ENCODE assay signal across 8 mouse cellular contexts in genomic region chr9:107305601-107306542, GRCm38 (mm10). TPM values are rescaled to one million over a fixed set of nuclear protein-coding genes. Genes with fewer than 3 reads are reported as not detected.
DNase-seq lines count a peak whose midpoint lies in the region; ATAC-seq and TF ChIP-seq lines count a peak whose summit lies in the region.
"Had no signal": no experiment of that assay in that cellular context is flagged by ENCODE, and none has a peak within 500 bp of the region (broad histone marks: within the 10 kb centered on the region; RNA-seq: fewer than 3 reads in every experiment).

No protein-coding gene starts in this region.

- H3K27me3 ChIP-seq in CH12.LX (replicated peaks) = no peaks in the 10 kb centered on the region
- no peaks in the 10 kb centered on the region for H3K27me3 ChIP-seq in lung, embryonic 15.5 days

- no peak overlapping the region for H3K9ac ChIP-seq in CH12.LX (ENCODE audit: insufficient read depth, low read depth)
- H3K9ac ChIP-seq in lung, embryonic 15.5 days = no peak overlapping the region

- no peaks in the 10 kb centered on the region for H3K79me2 ChIP-seq in CH12.LX (replicated peaks; ENCODE audit: control insufficient read depth, extremely low read depth, insufficient read depth, poor library complexity, severe bottlenecking)

- WGBS in lung, embryonic 15.5 days = 37% methylated on average over 13 of the region's 13 CpGs

- ATAC-seq in inflammation-experienced regulatory T-cells, adult 6 months = peak; percentile 71
- no peak for ATAC-seq in lung, embryonic 15.5 days (ENCODE audit: borderline replicate concordance, extremely low read depth, low FRiP score, low TSS enrichment)
- ATAC-seq: midbrain, embryonic 16.5 days had no signal

- H3K4me3 ChIP-seq in CH12.LX (replicated peaks in 1 of 3; ENCODE audit: low read depth in 2 of 3, low read length in 2 of 3, poor library complexity in 1 of 3) = peak overlapping the region in 1 of 3 experiments; percentile 47
- H3K4me3 ChIP-seq in lung, embryonic 15.5 days = no peak overlapping the region

- no peak for TF ChIP-seq RAD21 in CH12.LX (IDR thresholded peaks at IDR 0.05; ENCODE audit: low read depth, low read length)

- DNase-seq in 416B (ENCODE audit: low read depth) (peak; percentile 56), CH12.LX (ENCODE audit: extremely low read depth) (peak; percentile 72)
- no peak for DNase-seq in embryo, embryonic 11 days
- no peak for DNase-seq in spleen, adult 12 weeks (ENCODE audit: low spot score)
- no peak for DNase-seq in cerebellum, adult 9-11 months

- TF ChIP-seq EP300 in CH12.LX (IDR thresholded peaks at IDR 0.05; ENCODE audit: low read length) = peak; percentile 37

- TF ChIP-seq CTCF in CH12.LX (conservative IDR thresholded peaks at IDR 0.05 in 1 of 2, IDR thresholded peaks at IDR 0.05 in 1 of 2; ENCODE audit: low read depth in 2 of 2, low read length in 2 of 2) = no peak

- H3K4me1 ChIP-seq in CH12.LX (ENCODE audit: control insufficient read depth in 1 of 2, insufficient read depth in 2 of 2) = peaks cover 53 to 76% of the 10 kb centered on the region in 2 experiments
- peaks cover 49% of the 10 kb centered on the region for H3K4me1 ChIP-seq in lung, embryonic 15.5 days

- H3K27ac ChIP-seq in CH12.LX (ENCODE audit: insufficient read depth, low read depth) = peak overlapping the region; percentile 54
- peak overlapping the region; percentile 92 for H3K27ac ChIP-seq in lung, embryonic 15.5 days

- dilution Hi-C loops in CH12.LX (cut with MboI; ENCODE audit: extremely low pct_ligation_motif_present, extremely low pct_unique_long_range_greater_than_20kb, low sequenced_read_pairs) = no loop called here

- H3K36me3 ChIP-seq in CH12.LX (replicated peaks in 1 of 2; ENCODE audit: control insufficient read depth in 1 of 2, insufficient read depth in 1 of 2, low read length in 1 of 2) = peaks cover 10 to 13% of the 10 kb centered on the region in 2 experiments
- peaks cover 8% of the 10 kb centered on the region; the same call in 1 of the 2 replicates for H3K36me3 ChIP-seq in lung, embryonic 15.5 days

- H3K9me3 ChIP-seq in CH12.LX (replicated peaks; ENCODE audit: low read length) = no peaks in the 10 kb centered on the region
- no peaks in the 10 kb centered on the region for H3K9me3 ChIP-seq in lung, embryonic 15.5 days

- TF ChIP-seq POLR2A in CH12.LX (IDR thresholded peaks at IDR 0.05; ENCODE audit: low read depth, low read length) = no peak

- H3K4me2 ChIP-seq in CH12.LX (ENCODE audit: insufficient read depth, low read depth, poor library complexity, severe bottlenecking) = peak overlapping the region; percentile 25; the same call in 1 of the 2 replicates
- H3K4me2 ChIP-seq in lung, embryonic 15.5 days = peak overlapping the region; percentile 29; the same call in 1 of the 2 replicates

- in situ Hi-C loops in CH12.LX (cut with MboI; ENCODE audit: low pct_ligation_motif_present, low pct_unique_long_range_greater_than_20kb, low sequenced_read_pairs) = no loop called here

TF ChIP-seq in CH12.LX, 34 proteins besides CTCF, POLR2A, EP300 and RAD21:
- peak; percentile 57 for TF ChIP-seq ETS1 (conservative IDR thresholded peaks at IDR 0.05; ENCODE audit: low read depth, low read length)
- TF ChIP-seq USF2 (conservative IDR thresholded peaks at IDR 0.05; ENCODE audit: low read depth, low read length) = no peak
- no peak for TF ChIP-seq PAX5 (IDR thresholded peaks at IDR 0.05; ENCODE audit: low read length)
- TF ChIP-seq BHLHE40 (IDR thresholded peaks at IDR 0.05; ENCODE audit: low read depth, low read length) = peak; percentile 71
- TF ChIP-seq CHD2 (IDR thresholded peaks at IDR 0.05; ENCODE audit: low read length) = 0 out of 2 replicates have a peak, but pooled peaks have one; percentile 31
- peak; percentile 54; the same call in 1 of the 2 replicates for TF ChIP-seq ZKSCAN1 (IDR thresholded peaks at IDR 0.05; ENCODE audit: borderline replicate concordance, low read depth, low read length)
- 0 out of 2 replicates have a peak, but pooled peaks have one; percentile 35 for TF ChIP-seq TCF12 (IDR thresholded peaks at IDR 0.05; ENCODE audit: low read depth, low read length)

RNA-seq across cellular contexts. Expression of gene Cish, which starts 10.0 kb away (rescaled TPM):
- 1.7 and 3.5 TPM in 2 replicates for total RNA-seq in CH12.LX (2012; rRNA removed)
- total RNA-seq in CH12.LX (2014; rRNA removed) = 0.42 and 0.43 TPM in 2 replicates
- polyA plus RNA-seq in CH12.LX (2012; ENCODE audit: insufficient read length, low read depth) = 2.2 and 4.6 TPM in 2 replicates
- 100 to 1,000 TPM in 2 of 3 experiments, 10 to 100 TPM in 1; 85.4 to 124 (median 100) TPM for polyA plus RNA-seq in inflammation-experienced regulatory T-cells, adult 6 months (2017; shearing (Covaris generic))
- polyA plus RNA-seq in lung, embryonic 15.5 days (2015; fragmentation: Nextera tagmentation; extraction: Ambion mirVana) = 15.4 and 16.4 TPM in 2 replicates

RNA-seq across cellular contexts. Expression of gene Mapkapk3, which starts 16.2 kb away (rescaled TPM):
- total RNA-seq in CH12.LX (2012; rRNA removed) (33.3 and 39.8 TPM in 2 replicates), CH12.LX (2014; rRNA removed) (29.1 and 29.9 TPM in 2 replicates)
- 30.1 and 33.1 TPM in 2 replicates for polyA plus RNA-seq in CH12.LX (2012; ENCODE audit: insufficient read length, low read depth)
- 10 to 100 TPM; 53.9 to 59.6 (median 59.2) TPM for polyA plus RNA-seq in inflammation-experienced regulatory T-cells, adult 6 months (2017; shearing (Covaris generic))
- 13.3 and 17.8 TPM in 2 replicates for polyA plus RNA-seq in lung, embryonic 15.5 days (2015; fragmentation: Nextera tagmentation; extraction: Ambion mirVana)

RNA-seq across cellular contexts. Expression of gene Hemk1, which starts 32.3 kb away (rescaled TPM):
- total RNA-seq in CH12.LX (2012; rRNA removed) = 12.2 and 20.5 TPM in 2 replicates
- 10.8 and 12.1 TPM in 2 replicates for total RNA-seq in CH12.LX (2014; rRNA removed)
- 11.9 TPM in 2 replicates for polyA plus RNA-seq in CH12.LX (2012; ENCODE audit: insufficient read length, low read depth)
- 10 to 100 TPM; 22.0 to 35.2 (median 29.8) TPM for polyA plus RNA-seq in inflammation-experienced regulatory T-cells, adult 6 months (2017; shearing (Covaris generic))
- polyA plus RNA-seq in lung, embryonic 15.5 days (2015; fragmentation: Nextera tagmentation; extraction: Ambion mirVana) = 9.7 and 11.4 TPM in 2 replicates

RNA-seq across cellular contexts. Expression of gene 6430571L13Rik, which starts 34.5 kb away (rescaled TPM):
- 0.34 and 0.72 TPM in 2 replicates for total RNA-seq in CH12.LX (2012; rRNA removed)
- 0.11 TPM in 1 of 2 replicates, not detected in the other for total RNA-seq in CH12.LX (2014; rRNA removed)
- 0.09 and 0.10 TPM in 2 replicates for polyA plus RNA-seq in CH12.LX (2012; ENCODE audit: insufficient read length, low read depth)
- 1 to 10 TPM in 2 of 3 experiments, under 1 TPM in 1; 0.99 to 3.2 (median 1.3) TPM for polyA plus RNA-seq in inflammation-experienced regulatory T-cells, adult 6 months (2017; shearing (Covaris generic))
- 0.47 and 0.79 TPM in 2 replicates for polyA plus RNA-seq in lung, embryonic 15.5 days (2015; fragmentation: Nextera tagmentation; extraction: Ambion mirVana)

Comparison
In these comparisons a context has a peak if more than half of its experiments do, and no peak if none do; other contexts are left out.
1. DNase-seq: peak in 416B (single experiment) and CH12.LX (single experiment); none in embryo, embryonic 11 days (single experiment), spleen, adult 12 weeks (single experiment) and cerebellum, adult 9-11 months (single experiment).